Mouse (Mus musculus) thymus, adult 18-20 months (tissue): ENCODE measurements around the gene Casz1.

Source experiments
- DNase-seq, 2 experiments: peaks; one replicate each; pipeline ENCODE4 v3.0.0; 2022; ENCODE audit warnings: mixed read lengths in 2 of 2

Casz1 gene

DNA sequence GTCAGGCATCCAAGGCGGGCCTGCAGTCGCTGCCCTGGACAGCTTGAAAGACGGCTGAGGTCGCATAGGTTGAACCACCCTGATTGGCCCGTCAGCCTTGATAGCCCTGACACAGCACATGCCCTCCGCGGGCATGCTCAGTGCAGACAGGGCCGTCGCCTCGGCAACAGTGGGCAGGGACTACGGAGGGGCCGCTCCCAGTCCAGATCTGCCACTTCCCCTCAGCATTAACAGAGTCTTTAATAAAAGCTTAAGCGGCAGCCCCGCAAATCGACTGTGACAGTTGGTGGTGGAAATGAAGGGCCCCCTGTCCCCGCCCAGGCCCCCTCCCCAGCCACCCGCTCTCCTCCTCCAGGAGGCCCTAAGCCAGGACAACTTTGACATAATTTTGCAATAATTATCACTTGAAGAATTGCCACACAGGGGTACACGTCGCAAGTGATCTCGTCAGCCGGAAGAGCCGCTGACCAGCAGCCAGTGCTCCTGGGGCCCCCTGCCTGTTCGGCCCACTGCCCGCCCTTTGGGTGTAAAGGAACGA lies 136.5 kb downstream of the Casz1 start:
- peak; percentile 13 to 25 for DNase-seq

DNA sequence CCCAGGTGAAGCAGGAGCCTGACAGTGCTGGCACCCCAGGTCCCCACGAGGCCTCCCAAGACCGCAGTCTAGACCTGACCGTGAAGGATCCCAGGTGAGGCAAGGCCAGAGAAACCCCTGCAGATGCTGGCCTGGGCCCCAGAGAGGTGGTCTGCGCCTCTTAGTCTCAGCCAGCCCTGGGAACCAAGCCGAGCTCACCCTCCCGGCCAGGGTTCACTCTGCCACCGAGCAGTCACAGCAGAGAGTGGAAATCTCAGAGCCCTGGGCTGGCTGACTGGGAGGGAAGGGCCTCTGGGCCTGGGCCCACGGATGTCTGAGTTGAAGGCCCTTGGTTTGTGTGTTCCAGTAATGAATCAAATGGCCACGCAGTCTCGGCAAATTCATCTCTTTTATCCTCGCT lies 137.1 kb downstream of the Casz1 start:
- no peak for DNase-seq

DNA sequence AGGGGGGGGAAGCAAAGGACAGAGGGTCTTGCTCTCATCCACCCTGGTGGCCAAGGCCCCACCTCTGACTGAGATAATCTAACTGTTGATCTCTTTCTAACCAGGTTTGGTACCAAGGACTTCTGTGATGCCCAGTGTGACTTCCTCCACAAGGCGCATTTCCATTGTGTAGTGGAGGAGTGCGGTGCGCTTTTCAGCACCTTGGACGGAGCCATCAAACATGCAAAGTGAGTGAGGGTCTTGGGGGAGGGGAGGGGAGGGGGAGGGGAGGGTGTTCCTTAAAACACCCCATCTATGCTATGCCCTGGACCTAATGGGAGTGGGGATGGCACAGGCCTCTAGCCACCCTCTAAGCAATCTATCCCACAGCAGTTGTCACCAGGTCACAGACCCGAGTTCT lies 138.9 kb downstream of the Casz1 start:
- no peak for DNase-seq

DNA sequence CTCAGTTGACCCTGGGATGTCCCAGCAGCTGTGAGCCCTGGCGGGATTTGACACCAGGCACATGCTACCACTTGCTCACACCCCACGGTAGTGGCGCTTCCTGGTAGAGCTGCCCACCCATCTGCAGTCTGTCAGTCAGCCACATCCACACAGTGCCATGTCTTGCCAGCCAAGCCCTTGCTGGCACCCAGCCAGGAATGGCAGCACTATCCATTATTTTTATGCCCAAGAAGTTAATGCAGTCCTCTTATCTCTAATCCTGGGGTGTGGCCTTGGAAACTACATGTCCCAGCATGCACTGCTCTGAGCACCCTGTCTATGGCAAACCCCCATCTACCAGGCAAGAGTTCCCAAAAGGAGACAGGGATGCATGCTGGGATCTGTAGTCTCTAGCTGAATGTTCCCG lies 141.2 kb downstream of the Casz1 start:
- no peak for DNase-seq

DNA sequence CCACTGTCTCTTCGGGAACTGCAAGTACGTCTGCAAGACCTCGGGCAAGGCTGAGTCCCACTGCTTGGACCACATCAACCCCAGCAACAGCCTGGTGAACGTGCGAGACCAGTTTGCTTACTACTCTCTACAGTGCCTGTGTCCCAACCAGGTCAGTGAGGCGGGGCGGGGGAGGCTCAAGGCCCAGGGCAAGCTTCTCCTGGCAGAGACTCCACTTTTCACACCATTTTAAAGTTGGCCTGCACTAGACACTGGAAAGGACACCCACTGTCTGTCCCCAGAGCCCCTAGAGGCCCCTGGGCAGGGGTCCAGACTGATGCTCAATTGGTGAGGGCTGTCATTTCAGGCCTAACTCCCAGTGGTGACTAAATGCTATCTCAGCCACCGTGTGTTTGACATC lies 141.8 kb downstream of the Casz1 start:
- no peak for DNase-seq

DNA sequence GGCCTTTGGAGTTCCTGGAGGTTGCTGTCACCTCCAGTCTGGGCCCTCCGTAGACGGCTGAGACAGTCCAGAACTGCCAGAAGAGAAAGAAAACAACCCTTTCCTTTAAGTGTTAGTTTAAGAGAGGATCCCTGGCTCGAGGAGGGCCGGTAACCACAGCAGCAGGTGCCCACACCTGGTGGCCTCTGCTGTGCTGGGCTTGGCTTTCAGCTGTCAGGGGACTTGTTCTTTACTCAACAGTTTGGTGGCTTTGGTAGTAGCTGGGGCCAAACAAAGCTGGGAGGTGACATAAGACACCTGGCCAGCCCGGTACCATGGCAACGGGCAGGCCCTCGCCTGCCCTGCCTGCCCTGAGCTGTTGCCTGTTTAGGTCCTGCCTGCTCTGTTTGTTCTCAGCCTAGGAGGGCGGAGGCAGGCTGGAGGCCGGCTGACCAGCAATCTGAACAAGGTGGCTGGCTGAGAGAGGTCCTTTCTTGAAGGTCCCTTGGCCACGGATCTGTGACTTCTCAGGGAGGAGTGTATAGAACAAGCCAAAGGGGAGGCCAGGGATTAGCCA lies 143.7 kb downstream of the Casz1 start:
- DNase-seq: no peak

DNA sequence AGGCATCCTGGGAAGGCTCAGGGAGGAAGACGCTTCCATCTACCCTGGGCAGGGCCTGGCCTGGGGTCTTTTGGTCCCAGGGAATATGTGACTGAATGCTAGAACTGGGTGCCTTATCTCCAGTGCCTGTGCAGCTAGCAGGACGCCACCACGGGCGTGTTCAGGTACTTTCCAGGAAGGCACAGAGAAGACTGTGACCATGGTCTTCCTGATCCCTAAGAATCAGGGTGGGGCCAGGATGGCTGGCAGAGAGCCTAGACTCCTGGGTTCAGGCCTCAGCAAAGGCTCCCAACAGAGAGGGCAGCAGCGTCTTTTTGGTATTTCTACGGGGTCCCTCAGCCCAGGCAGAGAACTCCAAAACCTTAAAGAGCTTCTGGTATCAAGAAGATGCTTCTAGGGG lies 146.3 kb downstream of the Casz1 start:
- no peak for DNase-seq

DNA sequence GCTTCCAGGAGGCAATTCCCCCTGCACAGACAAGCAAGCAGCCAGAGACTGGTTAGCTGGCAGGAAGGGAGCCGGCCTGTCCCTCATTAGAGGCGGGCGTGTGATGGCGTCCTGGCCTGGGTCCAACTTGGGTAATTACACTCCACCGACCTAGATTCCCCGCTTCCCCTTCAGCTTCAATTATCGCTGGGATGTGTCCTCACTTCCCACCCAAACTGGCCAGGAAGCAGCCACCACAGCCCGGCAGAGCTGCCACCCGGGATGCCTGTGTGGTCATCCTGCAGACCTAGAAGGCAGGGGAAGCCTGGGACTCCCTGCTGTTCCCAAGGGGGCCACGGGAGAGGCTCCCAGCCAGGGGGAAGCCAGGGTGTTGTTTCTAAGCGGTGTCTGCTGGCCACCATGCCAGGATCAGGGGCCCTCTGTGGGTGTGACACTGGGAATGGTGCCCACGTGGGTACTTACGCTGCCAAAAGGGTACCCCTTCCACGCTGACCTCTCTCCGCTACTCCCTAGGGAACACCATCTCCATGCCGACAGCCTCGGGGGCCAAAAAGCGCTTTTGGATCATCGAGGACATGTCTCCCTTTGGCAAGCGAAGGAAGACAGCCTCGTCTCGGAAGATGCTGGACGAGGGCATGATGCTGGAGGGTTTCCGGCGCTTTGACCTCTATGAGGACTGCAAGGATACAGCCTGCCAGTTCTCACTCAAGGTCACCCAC lies 146.9 kb downstream of the Casz1 start:
- DNase-seq: no peak

DNA sequence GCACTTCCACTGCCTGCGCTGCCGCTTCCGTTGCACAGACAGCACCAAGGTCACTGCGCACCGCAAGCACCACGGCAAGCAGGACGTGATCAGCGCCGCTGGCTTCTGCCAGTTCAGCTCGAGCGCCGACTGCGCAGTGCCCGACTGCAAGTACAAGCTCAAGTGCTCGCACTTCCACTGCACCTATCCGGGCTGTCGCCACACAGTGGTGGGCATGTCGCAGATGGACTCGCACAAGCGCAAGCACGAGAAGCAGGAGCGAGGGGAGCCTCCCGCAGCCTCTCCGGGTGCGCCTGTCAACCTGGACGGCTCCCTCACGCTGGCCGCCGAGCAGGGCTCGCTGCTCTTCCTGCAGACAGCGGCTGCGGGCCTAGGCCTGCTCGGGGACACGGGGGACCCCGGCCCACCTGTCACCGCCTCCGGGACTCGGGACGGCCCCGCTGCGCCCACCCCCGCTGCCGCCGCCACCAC lies 147.6 kb downstream of the Casz1 start:
- DNase-seq: no peak

DNA sequence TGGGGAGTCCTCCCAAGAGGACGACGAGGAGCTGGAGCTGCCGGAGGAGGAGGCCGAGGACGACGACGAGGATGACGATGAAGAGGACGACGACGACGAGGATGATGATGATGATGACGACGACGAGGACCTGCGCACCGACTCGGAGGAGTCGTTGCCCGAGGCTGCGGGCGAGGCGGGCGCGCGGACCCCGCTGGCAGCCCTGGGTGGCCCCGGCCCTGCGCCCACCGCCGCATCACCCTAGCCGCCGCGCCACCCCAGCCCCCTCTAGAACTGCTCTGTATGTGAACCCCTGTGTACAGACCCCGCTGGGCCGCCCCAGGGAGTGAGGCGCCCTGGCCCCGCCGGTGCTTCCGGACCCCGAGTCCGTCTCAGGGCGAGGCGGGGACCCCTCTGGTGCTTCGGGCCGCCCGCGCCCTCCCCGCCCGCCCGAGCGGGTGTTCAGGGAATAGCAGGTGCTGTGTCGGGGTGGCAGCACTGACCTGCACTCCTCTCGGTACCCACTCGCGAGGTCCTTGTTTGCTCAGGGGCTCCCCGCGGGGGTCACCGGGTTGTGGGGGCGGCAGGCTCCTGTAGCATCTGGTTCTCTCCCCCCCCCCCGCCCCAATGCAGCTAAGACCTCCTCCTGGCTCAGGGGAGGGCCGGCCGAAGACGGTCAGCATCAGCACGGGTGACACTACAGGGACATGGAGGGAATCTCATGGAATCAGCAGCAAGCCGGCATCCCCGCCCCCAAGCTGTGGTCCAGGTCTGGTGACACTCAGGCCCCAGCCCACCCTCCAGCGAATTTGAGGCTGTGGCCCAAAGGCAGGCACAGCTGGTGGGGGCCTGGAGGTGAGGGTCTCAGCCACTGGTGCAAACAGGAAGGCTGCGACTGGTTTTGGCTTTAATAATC lies 148.3 kb downstream of the Casz1 start:
- no peak for DNase-seq

DNA sequence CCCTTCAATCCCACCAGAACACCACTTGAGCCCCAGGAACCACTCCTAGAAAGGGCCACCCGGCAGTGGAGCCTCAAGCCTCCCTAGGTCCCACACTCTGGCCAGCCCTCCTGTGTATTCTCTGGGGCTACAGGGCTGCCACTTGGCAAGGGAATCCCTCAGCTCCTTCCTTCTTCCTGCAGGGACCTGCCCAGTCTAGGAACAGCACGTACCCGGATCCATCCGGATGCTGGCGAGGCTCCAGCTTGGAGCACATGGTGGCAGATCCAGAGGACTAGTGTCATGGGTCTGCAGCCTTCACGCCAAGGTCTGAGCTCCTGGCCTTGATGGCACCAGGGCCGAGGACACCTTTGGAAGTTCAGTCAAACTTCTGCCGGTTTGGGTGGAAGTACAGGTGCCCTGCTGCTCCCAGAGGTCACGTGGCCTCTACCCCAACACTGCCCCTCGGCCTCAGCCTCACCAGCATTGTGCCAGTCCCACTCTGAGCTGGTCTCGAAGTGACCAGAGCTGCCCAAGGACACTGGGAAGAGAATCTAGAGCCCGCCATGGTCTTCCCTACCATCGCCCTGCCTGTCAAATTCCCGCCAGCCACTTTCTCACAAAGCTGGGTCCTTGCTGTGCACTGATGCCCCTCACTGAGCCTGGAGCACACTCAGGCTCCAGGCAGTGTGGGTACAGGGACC lies 151.0 kb downstream of the Casz1 start:
- no peak for DNase-seq

DNA sequence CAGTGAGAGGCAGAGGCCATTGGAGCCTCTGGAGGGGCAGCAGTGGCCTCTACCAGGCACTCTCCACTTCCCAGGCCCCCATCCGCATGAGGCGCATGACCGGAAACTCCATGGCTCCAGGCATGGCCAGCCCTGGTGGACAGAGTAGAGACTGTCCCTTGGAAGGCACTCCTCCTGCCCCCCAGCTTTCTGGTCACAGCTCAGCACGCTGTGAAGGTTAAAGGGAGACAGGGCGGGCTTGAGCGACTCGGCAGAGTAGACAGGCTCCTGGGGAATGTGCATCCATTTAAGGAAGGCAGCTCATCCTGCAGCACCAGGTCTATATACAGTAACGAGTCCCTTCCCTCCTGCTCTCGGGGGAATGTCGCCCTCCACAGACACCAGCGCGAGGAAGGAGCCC lies 155.8 kb downstream of the Casz1 start:
- no peak for DNase-seq

DNA sequence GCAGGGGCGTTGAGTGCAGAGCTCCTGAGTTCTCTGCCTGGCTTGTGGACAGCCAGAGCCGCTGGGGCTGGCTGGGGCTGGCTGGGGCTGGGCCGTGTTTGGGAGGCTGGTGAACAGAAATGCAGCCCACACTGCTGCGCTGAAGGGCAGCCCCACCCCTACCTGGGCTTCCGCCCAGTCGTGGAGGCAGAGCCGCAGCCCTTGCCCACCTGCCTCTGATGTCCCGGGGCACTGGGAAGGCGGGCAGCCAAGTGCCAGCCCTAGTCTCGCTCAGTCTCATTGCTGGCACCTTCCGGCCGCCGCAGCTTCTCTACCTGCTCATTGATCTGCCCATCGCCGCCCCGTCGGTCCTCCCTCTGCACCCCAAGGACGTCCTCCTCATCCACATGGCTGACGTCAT lies 156.9 kb downstream of the Casz1 start:
- DNase-seq: no peak

DNA sequence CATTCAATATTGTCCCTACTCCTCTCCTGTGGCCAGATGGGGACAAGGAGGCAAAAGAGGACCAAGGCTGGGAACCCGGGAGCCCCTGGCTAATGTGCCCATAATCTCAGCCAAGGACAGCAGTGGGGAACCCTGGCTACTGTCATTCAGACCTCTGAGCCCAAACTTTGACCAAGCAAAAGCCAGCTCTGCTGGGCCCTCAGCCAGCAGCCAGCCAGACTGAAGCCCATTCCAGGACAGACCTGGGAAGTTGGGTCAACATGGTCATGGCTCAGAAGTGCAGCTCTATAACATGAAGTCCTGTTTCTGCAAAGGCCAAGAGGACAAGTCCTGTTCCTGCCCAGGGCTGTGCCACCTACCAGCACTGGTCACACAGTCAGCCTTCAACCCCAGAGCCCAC lies 157.9 kb downstream of the Casz1 start:
- no peak for DNase-seq

DNA sequence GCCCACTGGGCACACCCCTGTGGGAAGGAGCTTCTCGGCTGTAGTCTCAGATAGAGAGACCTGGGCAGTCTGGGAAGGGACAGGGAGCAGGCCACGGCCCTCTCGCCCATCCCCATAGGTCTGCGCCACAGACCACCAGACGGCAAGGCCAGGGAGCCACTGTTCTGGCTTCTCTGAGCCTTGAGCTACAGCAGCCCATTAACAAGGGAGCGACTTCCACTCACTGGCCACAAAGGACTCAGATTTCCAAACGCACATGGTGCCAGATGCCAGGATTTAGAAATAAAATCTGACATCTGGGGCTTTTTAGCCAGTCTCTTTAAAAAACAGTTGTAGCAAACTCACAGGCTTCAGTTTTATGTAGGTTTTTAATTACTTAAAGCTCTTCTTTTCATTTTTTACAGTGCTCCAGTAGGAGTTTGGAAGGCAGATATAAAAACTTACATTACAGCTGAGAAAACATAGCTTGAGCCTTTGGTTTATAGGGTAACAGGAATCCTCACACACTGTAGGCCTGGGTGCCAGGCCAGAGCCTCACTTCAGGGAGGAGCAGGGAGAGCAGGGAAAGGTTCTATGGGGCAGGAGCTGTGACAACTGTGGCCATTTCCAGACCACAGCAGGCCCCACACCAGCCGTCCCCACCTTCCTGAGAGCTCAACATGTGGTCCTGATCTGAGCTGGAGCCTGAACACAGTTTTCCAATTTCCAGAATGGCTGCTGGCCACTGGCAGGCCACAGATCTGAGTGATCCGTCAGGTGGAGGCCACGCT lies 160.5 kb downstream of the Casz1 start:
- DNase-seq: no peak

DNA sequence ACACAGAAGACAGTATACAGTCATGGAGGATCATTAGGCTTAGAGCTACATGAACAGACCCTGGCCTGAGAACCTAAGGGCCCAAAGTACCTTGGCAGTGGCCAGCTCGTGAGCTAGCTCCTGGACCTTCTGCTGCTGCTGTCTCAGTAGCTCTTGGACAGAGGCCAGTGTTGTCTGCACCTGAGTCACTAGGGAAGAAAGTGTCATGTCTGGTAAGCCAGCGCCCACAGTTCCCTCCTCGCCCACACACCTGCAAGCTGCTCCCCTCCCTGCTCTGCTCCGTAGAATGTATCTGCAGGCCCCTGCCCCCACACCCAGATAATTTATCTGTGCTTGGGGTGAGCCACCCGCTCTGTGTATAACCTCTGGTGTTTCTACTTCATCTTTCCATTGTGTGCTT lies 161.9 kb downstream of the Casz1 start:
- DNase-seq: no peak

DNA sequence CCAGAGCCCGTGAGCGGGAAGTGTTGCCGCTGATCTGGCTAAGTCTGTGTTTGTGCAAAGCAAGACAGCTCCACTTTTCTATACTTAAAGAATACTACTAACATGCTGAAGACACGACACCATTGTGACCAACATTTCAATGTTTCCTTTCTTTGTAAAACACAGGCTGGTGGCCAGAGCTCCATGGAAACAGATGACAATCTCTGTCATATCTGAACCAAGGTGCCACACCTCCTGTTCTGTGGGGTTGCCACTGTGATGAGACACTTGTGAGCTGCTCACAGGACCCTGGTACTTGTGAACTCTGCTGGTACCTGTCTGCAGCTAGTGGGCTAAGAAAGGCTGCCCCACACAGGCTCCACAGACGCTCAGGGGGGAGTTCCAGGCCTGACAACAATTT lies 164.6 kb downstream of the Casz1 start:
- DNase-seq: no peak

DNA sequence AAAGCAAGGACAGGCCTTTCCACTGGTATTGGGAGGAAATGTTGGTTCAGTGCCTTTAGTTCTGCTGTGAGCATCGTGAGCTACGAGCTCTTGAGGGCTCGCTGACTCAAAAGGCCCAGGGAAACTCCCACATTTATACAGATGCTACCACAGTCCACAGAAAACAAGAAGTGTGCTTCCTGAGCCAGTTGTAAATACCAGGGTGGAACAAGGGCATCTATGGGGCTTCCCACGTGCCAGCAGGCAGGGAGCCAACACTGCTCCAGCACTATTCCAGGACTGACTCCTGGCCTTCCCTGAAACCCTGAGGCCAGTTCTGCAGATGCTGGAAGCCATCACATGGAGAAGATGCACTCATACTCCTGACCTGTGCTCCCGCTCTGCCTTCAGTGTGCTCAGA lies 165.4 kb downstream of the Casz1 start:
- DNase-seq: no peak

DNA sequence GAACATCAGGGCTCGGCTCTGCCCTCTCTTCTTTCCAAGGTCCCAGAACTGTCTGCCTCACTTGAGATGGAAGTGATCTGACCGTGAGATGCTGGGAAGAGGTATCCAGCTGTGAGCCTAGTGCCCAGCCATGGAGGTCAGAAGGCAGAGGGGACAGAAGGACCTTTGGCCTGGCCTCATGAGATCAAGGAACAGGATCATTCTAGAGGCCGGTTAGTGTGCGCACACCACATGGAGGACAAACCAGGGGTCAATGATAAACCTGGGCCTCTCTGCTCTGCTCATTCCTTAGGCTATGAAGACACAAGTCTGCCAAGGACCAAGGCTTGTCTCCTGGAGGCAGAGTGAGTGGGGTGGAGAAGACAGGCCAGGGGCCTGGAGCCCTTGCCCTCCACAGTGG lies 166.5 kb downstream of the Casz1 start:
- DNase-seq: no peak

DNA sequence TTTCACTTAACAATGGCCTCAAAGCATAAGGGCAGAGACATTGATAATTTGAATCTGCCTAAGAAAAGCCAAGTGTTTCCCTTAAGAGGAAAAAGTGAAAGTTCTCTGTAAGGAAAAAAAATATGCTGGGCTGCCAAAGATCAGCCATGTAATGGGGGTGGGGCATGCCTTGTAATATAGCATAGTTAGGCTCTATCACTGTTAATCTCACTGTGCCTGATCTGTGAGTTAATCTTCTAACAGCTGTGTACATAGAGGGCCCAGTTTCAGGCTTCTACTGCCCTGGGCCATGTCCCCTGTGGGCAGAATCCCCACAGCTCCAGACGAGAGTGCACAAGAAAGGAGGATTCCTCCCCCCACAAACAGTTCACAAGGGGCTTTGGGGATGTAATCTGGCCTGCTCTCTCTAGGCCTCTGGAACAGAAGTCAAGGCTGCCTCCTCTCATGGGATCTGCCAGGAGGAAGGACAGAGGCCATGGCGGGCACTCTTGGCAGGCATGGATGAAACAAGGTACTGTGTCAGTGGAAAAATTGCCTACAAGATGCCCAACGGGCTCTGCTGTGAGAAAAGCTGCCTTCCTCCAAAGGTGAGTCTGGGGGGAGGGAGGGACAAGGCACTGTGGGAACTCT lies 167.5 kb downstream of the Casz1 start:
- no peak for DNase-seq

DNA sequence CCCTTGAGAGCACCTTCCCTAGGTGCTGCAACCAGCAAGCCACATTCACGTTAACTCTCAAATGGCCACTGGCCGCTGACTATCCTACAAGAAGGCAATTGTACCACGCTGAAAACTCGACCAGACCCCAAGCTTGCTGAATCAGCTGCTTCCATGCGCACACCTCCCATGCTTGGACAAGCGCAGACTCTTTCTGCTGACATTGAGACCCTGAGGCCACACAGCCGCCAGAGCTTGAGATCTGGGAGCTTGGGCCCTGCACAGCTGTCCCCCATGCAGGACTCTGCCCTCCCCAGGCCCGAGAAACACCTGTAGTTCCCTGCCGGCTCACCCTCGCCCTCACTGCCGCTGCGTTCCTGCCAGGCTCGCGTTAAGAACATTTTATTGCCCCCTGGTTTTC lies 168.5 kb downstream of the Casz1 start:
- DNase-seq: no peak

DNA sequence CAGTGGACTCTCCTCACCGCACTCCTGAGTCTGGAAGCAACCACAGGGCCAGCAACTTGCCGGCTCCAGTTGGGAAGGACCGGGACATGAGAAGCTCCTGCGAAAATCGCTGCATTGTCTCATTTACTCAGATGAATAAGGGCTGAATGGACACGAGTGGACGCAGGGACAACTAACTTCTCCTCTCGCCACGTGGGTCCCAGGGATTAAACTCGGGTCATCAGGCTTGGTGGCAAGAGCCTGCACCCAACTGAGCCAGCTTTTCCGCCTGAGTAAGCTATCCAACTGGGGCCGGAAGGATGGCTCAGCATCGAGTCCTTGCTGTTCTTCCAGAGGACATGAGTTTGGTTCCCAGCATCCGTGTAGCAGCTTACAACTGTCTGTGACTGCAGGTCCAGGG lies 169.2 kb downstream of the Casz1 start:
- DNase-seq: no peak
